Mouse (Mus musculus) liver, postnatal 0 days (tissue): Measurements from ENCODE around the gene Olfr860. TPM values are rescaled to one million over a fixed set of nuclear protein-coding genes. Genes with fewer than 3 reads are reported as not detected.
"Not testable (repeated sequence)": the region's sequence is repeated elsewhere in the genome, so short reads cannot be mapped to it uniquely, and the experiment has no call there.

Experiments
- ATAC-seq: fragments of 200-750 bp; cut with Nextera tagmentation; 2 replicates; pipeline ENCODE4 v1.8.0; 2017; ENCODE audit warnings: mild to moderate bottlenecking, moderate library complexity
- DNase-seq: peaks from one replicate; pipeline ENCODE4 v3.0.0-alpha.2; 2016
- H3K27ac ChIP-seq: fragments of 300-500 bp; sonication (generic); 2 replicates; pipeline ENCODE4 v1.5.1; 2014; ENCODE audit warnings: antibody characterized with exemption, moderate library complexity, mild to moderate bottlenecking, low read depth
- H3K27me3 ChIP-seq: fragments of 300-500 bp; sonication (generic); 2 replicates; pipeline ENCODE4 v1.6.1; 2014; ENCODE audit warnings: low read length, control low read depth, mixed read lengths; ENCODE audit not compliant: insufficient read depth
- H3K36me3 ChIP-seq: fragments of 300-500 bp; sonication (generic); replicated peaks from 2 replicates; pipeline ENCODE4 v1.6.1; 2014; ENCODE audit warnings: mild to moderate bottlenecking, control low read depth, low read length, moderate library complexity, mixed read lengths; ENCODE audit not compliant: insufficient read depth
- H3K4me1 ChIP-seq: fragments of 300-500 bp; sonication (generic); 2 replicates; pipeline ENCODE4 v1.6.1; 2014; ENCODE audit warnings: antibody characterized with exemption, mild to moderate bottlenecking, control low read depth; ENCODE audit not compliant: insufficient read depth
- H3K4me2 ChIP-seq: fragments of 300-500 bp; sonication (generic); 2 replicates; pipeline ENCODE4 v1.6.1; 2014; ENCODE audit warnings: low read depth, mild to moderate bottlenecking, low read length, moderate library complexity, mixed read lengths
- H3K4me3 ChIP-seq: fragments of 300-500 bp; sonication (generic); 2 replicates; pipeline ENCODE4 v1.5.1; 2014; ENCODE audit warnings: low read depth, low read length
- H3K9ac ChIP-seq: fragments of 300-500 bp; sonication (generic); replicated peaks from 2 replicates; pipeline ENCODE4 v1.6.1; 2014; ENCODE audit warnings: mild to moderate bottlenecking, moderate library complexity
- H3K9me3 ChIP-seq: fragments of 300-500 bp; sonication (generic); 2 replicates; pipeline ENCODE4 v1.6.1; 2016; ENCODE audit warnings: mild to moderate bottlenecking, control low read depth, low read length, mixed read lengths
- CTCF ChIP-seq: sonication (generic); IDR thresholded peaks from 2 replicates; pipeline ENCODE4 v1.5.1; 2016; ENCODE audit warnings: antibody characterized with exemption, low read depth
- EP300 ChIP-seq: IDR thresholded peaks from 2 replicates; pipeline ENCODE4 v1.6.1; 2016; ENCODE audit warnings: antibody characterized with exemption, low read depth, mild to moderate bottlenecking
- WGBS: fragments of 180-500 bp; shearing (Covaris S2); extraction: QIAGEN DNeasy Blood & Tissue Kit; methylation state at CpG from one replicate; pipeline ENCODE4 v1.1.7; 2014; ENCODE audit not compliant: insufficient replicate concordance; 5-methylcytosine and 5-hydroxymethylcytosine counted together
- polyA plus RNA-seq: library from polyadenylated mRNA; unstranded; fragments of >200 nt; fragmentation: Nextera tagmentation; extraction: Ambion mirVana; gene quantifications from 2 replicates; pipeline ENCODE4 v1.2.1, GENCODE M21; 2015

Gene Olfr860
- polyA plus RNA-seq: not detected in 2 replicates

GRCm38 (mm10) chr9:19849647-19850046, at the start of gene Olfr860:
Gene Olfr860, minus strand, starts transcription at chr9:19849747.
- H3K27me3 ChIP-seq: no peaks in the 10 kb centered on the region
- WGBS: 64% methylated on average over 1 of the region's 1 CpGs

GRCm38 (mm10) chr9:19887904-19888303, 38.4 kb upstream of the Olfr860 start, which contains the start of gene Olfr862:
Gene Olfr862, minus strand, starts transcription at chr9:19888004.
- no peak for TF ChIP-seq CTCF
- no peak for TF ChIP-seq EP300

More at GRCm38 (mm10) chr9:19849647-19850046, at the start of gene Olfr860:
- H3K4me1 ChIP-seq: no peaks in the 10 kb centered on the region
- no peak within 1 kb of the TSS for H3K27ac ChIP-seq
- H3K9me3 ChIP-seq: no peaks in the 10 kb centered on the region
- no peak within 1 kb of the TSS for H3K9ac ChIP-seq
- no peak for TF ChIP-seq CTCF
- TF ChIP-seq EP300: no peak
- no peak for DNase-seq
- H3K4me3 ChIP-seq: no peak within 1 kb of the TSS
- H3K4me2 ChIP-seq: no peak within 1 kb of the TSS
- no peaks in the 10 kb centered on the region for H3K36me3 ChIP-seq
- no peak for ATAC-seq

GRCm38 (mm10) chr9:19804606-19805005, 44.9 kb downstream of the Olfr860 start, which contains the start of gene Olfr859:
Gene Olfr859, plus strand, starts transcription at chr9:19804906.
- DNase-seq, H3K9me3 ChIP-seq, H3K9ac ChIP-seq, H3K36me3 ChIP-seq, H3K27ac ChIP-seq, H3K27me3 ChIP-seq, H3K4me2 ChIP-seq, ATAC-seq, H3K4me1 ChIP-seq, H3K4me3 ChIP-seq: not testable (repeated sequence)
- WGBS: 48% methylated on average over 1 of the region's 1 CpGs

More at GRCm38 (mm10) chr9:19887904-19888303, 38.4 kb upstream of the Olfr860 start, which contains the start of gene Olfr862:
- no peak within 1 kb of the TSS for H3K4me3 ChIP-seq
- H3K36me3 ChIP-seq: no peaks in the 10 kb centered on the region
- no peaks in the 10 kb centered on the region for H3K4me1 ChIP-seq
- H3K9me3 ChIP-seq: no peaks in the 10 kb centered on the region
- H3K9ac ChIP-seq: no peak within 1 kb of the TSS
- ATAC-seq (no peak), DNase-seq (no peak)
- H3K27ac ChIP-seq: no peak within 1 kb of the TSS
- H3K27me3 ChIP-seq: no peaks in the 10 kb centered on the region
- H3K4me2 ChIP-seq: no peak within 1 kb of the TSS

- Histone ChIP-seq H3K9me3 (no peaks in the 10 kb centered on the region), H3K4me1 (no peaks in the 10 kb centered on the region), H3K27ac (no peak overlapping the region), H3K9ac (no peak overlapping the region), H3K4me2 (no peak overlapping the region), H3K36me3 (no peaks in the 10 kb centered on the region), H3K27me3 (no peaks in the 10 kb centered on the region), H3K4me3 (no peak overlapping the region)
- no peak for DNase-seq
- 47% methylated on average over 1 of the region's 1 CpGs for WGBS
- no peak for TF ChIP-seq EP300
- no peak for TF ChIP-seq CTCF
- no peak for ATAC-seq
These were observed 46.5 kb downstream of the Olfr860 start for GRCm38 (mm10) chr9:19803000-19803399.

Other genes with a start within 250 kb of the Olfr860 start
- 4.1 TPM in 2 replicates for gene Zfp317, start 227.6 kb downstream of the Olfr860 start, polyA plus RNA-seq
- gene Olfr857, start 140.3 kb downstream of the Olfr860 start, polyA plus RNA-seq: not detected in 2 replicates
- not detected in 2 replicates for gene Olfr58, start 69.5 kb downstream of the Olfr860 start, polyA plus RNA-seq
- not detected in 2 replicates for gene Olfr859, start 44.8 kb downstream of the Olfr860 start, polyA plus RNA-seq
- not detected in 2 replicates for gene Olfr862, start 38.3 kb upstream of the Olfr860 start, polyA plus RNA-seq
- gene Olfr77, start 67.1 kb upstream of the Olfr860 start, polyA plus RNA-seq: 0.23 and 0.26 TPM in 2 replicates
- gene Olfr866, start 178.3 kb upstream of the Olfr860 start, polyA plus RNA-seq: not detected in 2 replicates
- not detected in 2 replicates for gene Olfr867, start 207.8 kb upstream of the Olfr860 start, polyA plus RNA-seq
- not detected in 2 replicates for gene Olfr868, start 248.9 kb upstream of the Olfr860 start, polyA plus RNA-seq